Mouse (Mus musculus): Measurements from ENCODE around the gene Baiap2.

DNA sequence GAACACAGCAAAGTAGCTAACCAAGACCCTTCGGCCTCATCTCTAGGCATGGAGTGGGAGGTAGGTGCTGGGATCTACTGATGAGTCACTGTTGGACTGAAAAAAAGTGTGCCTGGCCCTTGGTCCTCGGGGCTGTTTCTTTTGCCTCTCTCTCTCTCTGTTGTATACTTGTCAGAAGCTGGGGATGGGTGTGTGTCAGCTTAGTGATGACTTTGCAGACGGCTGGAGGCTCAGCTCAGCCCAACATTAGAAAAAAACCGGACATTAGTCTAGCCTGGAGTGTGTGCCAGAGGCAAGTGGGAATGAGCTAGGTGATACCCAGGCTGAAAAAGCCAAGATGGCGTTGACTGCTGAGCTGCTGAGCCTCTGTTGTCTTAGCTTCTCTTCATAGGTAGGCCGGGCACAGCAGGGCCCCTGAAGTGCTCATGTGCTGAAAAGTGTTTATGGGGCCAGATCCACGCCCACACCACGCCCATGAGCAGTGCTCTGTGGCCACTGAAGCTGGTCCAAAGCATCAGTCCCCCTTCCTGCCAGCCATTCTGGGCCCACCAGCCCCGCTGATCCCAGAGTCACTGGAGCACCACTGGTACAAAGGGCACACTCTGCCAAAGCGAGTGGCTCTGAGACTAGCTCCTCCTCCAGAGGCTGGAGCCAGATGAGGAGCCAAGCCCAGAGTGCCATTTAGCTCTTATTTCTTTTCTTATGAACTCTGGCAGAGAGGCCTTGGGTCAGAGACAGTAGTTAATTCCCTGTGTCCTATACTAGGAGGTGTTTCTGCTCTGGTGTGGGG, 37.2 kb downstream of the Baiap2 start:
- no peak for TF ChIP-seq CTCF (IDR thresholded peaks at IDR 0.05; ENCODE audit: low read depth, low read length)
- TF ChIP-seq POLR2A (IDR thresholded peaks at IDR 0.05; ENCODE audit: extremely low read depth, insufficient read depth, low read length) = no peak
